Mouse (Mus musculus) embryo, embryonic 10.5 days (tissue): ENCODE measurements at regions not wholly inside any gene's neighbourhood (a gene's known extent, or its start where the extent isn't known, plus 50 kb on each side); places are given as distances from the start of the nearest gene placed in this dataset.

Source experiments
- DNase-seq: peaks from one replicate; pipeline ENCODE4 v3.0.0-alpha.2; 2015; ENCODE audit warnings: low spot score

GRCm38 (mm10) chr12:6211266-6211665 is 835.8 kb upstream of the Klhl29 start:
- no peak for DNase-seq

DNA sequence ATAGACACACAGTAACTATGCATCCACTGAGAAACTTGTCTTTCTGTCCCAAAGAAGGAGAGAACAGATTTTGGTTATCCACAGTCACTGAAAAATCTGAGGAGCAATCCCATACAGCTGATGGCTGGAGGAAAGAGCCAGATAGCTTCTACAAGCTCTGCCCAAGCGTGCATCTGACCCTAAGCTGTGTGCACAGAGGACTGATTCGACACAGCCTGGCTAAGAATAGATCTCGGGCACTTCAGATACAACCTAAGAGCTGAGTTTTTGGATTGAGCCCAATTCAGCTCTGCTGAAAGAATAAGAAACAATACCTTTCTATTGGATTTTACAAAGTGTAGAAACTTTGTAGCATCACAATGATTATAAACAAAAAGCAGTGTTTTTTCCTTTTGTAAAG is 813.8 kb upstream of the Klhl29 start:
- no peak for DNase-seq

DNA sequence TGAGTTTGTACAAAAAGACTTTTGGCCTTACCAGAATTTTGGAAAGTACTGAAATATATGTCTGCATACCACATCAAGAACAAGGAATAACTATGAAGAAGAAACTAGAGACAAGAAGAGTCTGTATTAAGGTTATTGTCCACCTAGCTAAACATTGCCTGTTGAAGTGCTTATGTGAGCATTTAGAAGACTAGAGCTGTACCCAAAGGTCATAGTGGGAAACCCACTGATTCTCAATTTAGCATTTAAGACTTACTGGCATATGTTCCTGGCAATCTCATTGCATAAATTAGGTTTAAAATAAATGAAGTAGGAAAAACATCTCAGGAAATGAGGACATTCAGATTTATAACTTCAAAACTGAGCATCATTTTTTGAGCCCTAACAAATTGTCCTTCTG is 793.3 kb upstream of the Klhl29 start:
- no peak for DNase-seq

DNA sequence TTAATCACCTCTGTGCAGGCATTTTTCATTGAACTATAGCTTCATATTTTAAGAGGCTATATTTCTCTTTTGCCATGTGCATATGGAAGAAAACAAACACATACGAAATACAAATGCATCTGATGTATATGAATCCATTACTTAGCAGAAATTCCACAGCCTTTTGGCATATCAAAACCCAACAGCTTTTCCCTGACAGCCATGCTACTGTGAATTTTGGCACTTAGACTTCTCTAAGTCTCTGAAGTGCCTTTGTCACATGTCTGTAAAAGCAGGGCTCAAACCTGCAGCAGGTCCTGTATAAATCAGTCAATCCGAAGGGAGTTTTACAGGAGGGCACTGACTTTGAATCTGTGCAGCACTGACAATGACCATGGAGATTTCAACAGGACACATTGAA is 778.8 kb upstream of the Klhl29 start:
- no peak for DNase-seq

GRCm38 (mm10) chr12:6151476-6151875 is 776.0 kb upstream of the Klhl29 start:
- DNase-seq, result no peak

- no peak for DNase-seq
Observed at GRCm38 (mm10) chr12:6132451-6132850, 757.0 kb upstream of the Klhl29 start.

DNA sequence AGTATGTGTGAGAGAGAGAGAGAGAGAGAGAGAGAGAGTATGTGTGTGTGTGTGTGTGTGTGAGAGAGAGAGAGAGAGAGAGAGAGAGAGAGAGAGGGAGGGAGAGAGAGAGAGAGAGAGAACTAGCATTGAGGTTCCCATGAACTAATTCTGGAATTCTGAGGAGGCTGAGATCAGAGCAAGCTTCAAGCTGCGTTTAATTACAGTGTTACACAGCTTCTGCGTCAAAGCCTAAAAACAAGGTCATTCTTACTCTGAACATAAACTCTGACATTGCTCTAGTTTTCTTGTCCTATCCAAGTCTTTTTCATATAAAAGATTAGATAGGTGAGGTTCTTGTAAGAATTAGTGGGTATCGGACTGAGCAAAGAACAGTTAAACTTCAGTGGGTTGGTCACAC is 744.1 kb upstream of the Klhl29 start:
- no peak for DNase-seq

DNA sequence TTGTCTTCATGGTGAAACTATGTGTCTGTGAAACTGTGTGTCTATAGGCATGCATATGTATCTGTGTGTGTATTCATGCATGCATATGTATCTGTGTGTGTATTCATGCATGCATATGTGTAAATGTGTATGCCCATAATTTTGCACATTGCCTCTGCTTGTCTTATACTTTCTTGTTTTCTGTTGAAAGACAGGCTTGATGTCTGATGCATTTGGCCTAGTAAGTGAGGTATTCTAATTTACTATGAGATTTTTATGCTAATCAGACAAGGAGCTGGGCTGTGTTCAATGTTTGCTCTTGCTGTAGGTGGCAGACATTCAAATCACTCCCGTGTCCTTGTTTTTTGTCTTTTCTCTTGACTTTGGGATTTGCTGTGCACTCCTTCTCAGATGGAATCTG is 739.8 kb upstream of the Klhl29 start:
- DNase-seq, result no peak

DNA sequence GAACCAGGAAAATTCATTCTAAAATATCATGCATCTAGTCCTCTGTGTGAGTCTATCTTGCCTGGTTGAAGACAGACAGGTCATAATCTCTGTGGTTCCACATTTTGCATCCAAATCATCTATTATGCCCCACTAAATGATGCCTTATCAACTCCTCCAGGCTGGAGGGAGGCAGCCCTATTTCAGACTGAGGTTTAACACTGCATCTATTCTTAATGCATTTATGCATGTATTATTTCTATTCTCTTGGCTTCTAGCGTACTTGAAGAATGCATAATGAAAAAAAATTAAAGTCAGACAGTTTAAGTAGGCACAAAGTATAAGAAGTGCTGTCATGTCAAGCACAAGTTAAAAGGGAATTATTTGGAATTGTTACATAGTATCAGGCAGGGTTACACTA is 721.8 kb upstream of the Klhl29 start:
- DNase-seq, result no peak

DNA sequence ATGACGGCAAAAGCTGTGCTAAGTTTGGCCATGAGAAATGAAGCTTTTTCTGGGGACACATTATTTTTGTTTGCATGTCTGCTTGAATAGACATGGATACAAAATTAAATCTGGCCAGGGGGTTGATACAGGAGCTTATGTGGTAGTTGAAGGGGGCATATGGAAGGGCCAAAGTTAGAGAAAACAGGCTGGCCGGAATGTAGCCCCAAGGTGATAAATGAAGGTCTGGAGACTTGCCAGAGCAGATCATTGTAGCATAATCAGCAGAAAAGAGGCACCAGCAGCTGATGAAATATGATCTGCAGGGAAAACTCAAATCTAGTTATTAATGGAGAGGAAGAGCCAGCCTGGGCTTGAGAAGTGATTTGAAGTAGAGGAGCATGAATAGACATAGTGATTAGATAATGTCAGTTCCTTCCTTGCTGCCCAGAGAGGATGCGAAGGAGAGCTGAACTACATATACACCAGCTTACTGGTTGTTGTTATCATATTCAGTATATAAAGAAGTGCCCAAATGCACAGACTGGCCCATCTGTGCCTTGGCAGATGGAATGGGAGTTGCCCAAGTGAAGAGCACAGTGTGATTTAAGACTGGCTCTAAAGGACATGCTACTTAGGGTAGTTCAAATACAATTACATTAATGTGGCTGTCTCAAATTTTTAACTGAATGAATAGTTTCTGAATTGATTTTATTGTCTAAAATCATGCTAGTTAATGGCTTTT is 712.3 kb upstream of the Klhl29 start:
- DNase-seq, result peak; percentile 20

DNA sequence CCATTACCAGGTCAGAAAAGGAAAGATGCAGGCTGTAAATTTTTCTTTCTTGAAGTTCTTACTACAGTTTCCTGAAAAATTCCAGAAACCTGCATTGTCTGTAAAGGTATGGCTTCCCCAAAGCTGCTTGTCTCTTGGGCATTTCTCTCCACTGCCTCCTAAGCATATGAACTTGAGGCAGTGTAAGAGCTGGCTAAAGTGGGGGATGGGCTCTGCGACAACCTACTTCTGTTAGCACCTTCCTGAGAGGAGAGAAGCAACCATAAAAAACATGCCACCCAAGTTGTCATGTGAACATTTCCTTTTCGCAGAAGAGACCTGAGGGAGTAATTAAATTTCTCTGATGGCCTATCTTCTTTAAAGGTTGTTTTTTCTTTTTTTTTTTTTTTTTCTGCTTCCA is 711.6 kb upstream of the Klhl29 start:
- DNase-seq, result peak; percentile 25

GRCm38 (mm10) chr12:6046866-6047689 is 671.6 kb upstream of the Klhl29 start:
- DNase-seq, result peak; percentile 1

GRCm38 (mm10) chr12:6046110-6046509 is 670.6 kb upstream of the Klhl29 start:
- DNase-seq, result no peak

DNA sequence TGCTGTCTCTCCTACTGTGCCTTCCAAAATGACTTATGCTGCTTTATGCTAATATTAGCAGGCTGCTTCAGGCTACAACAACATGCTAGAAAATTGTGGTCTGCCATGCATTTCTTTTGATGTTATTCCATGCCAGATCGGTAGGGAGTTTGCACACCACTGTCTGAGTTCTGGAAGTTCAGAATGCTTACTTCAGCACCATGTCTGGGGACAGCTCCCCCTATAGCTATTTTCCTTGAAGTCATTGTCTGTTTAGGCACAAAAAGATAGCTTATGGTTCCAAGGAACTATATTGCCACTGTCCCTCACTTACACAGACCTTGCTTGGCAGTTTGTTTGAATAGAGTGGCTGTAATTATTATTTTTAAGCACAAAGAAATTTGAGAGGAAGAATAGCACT is 666.8 kb upstream of the Klhl29 start:
- peak; percentile 66 for DNase-seq

DNA sequence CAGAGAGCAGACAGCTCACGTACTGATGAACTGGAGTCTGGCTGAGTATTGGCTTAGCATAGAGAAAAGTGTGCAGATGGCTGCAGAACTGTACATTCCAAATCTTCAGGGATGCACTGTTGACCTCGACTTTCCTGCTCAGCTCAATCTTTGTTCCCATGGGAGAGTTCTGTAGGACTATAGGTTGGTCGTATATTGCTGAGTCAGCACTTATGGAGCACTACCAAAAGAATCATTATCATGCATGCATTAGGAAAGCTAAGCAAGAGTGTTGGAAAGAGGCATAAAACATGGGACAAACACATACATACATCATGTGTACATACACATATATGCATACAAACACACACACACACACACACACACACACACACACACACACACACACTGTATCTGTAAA is 648.6 kb upstream of the Klhl29 start:
- DNase-seq, result no peak

- DNase-seq, result no peak
Observed at GRCm38 (mm10) chr12:6022490-6022889, 647.0 kb upstream of the Klhl29 start.

GRCm38 (mm10) chr12:6000961-6001360 is 625.5 kb upstream of the Klhl29 start:
- no peak for DNase-seq

GRCm38 (mm10) chr12:5997366-5997765 is 621.9 kb upstream of the Klhl29 start:
- DNase-seq, result no peak

DNA sequence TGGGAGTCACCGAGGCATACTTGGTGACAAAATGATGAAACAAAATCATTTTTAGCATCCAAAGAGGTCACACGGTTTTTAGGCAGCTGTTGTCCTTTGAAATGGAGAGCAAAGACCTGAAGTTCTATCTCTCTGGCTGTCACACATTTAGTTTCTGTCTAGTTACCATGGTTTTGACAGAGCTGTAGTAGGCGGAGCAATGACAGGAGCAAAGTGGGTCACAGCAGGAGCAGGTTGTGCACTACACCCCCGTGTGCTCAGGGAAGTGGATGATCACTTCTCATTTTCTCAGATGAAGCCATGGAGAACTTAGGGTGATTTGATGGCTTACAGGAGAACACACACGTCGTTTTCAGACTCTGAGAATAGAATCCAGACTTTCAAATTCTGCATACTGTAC is 621.2 kb upstream of the Klhl29 start:
- no peak for DNase-seq

DNA sequence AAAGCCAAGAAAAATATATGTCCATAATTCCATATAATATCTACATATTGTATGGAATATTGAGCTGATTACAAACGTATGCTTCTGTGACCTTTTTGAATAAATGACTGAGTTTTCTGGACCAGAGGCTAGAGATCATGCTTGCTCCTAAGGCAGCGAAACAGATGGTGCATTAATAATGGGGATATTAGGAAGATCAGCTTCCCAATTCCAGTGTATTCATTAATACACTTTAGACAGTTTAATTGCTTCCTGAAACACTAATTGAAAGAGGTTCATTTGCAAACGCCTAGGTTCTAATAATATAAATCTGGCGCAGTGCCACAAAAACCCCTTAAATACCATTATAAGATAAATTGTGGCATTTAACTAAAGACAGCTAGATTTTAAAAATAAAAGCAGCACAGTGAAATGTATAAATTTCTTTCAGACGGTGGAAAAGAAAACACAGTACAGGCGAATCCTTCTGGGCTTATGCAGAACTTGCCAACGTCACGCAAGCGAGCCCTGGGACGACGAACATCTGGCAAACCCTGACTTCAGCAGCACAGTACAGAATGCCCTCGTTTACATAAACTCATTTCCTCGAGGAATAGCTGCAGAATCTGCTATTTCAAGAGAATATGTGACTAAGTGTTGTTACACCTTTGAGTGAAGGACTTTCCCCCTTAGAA is 608.6 kb upstream of the Klhl29 start:
- DNase-seq, result no peak

- DNase-seq, result no peak
Observed at GRCm38 (mm10) chr12:5982096-5982495, 606.6 kb upstream of the Klhl29 start.

- no peak for DNase-seq
Observed at GRCm38 (mm10) chr12:5975926-5976325, 600.4 kb upstream of the Klhl29 start.

DNA sequence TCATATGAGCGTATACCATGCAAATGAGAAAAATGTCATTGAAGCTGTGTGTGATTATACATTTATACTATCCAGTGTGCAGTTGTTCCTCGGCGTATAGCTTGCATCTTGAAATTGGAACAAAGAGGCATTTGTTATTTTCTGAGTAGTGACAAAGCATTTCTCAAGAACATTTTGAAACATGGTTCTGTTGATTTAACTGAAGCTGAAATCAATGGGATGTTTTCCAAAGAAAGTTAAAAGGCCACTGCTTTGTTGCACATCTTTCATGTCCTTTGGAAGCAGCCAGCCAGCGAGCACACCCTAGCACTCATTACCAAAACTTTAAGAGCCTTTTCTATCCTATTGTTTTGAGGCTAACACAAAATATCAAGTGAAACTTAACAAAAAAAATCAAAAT is 594.1 kb upstream of the Klhl29 start:
- no peak for DNase-seq
